Mouse (Mus musculus): ENCODE measurements around the gene Hnrnpa2b1. TPM values are rescaled to one million over a fixed set of nuclear protein-coding genes. Genes with fewer than 3 reads are reported as not detected.

Hnrnpa2b1 gene
- total RNA-seq, 2 experiments from 2014 or later = 510 to 554 TPM

DNA sequence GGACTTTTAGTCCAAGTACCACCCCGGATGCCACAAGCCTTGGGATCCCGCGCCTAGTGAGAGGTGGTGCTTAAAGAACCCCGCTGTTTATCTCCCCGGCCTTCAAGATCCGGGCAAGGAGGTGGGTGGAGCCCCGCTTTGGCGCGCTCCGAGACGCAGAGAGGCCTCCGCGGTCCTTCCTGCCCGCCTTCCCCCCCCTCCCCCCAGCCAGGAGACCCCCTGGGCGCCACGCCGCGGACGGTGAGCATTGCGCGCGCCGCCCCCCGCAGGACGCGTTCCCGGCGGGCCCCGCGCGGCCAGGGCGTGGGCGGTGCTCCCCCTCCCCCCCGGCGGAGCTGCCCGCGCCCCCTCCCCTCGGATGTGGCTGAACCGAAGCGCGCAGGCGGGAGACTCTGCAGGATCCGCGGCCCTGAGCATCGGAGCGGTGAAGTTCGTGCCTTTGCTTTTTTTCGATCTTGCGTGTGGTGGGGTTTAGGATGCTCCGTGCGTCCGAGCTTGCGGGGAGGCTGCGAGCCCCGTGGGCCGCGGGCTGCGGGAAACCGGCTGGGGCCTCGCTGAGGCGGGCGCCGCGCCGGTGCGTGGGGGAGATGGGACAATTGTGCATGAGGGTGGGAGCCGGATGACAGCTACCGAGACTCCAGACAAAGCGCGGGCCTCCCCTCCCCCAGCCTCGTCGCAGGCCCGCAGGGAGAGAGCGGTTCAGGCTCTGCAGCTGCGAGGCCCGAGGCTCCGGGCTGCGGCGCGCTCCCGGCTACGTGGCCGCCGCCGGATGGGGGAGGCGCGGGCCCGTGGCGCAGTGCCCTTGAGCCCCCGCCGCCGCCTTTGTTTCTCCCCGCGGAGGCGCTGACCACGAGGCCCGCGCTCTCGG lies 851 bp upstream of the Hnrnpa2b1 start, which contains the start of gene Cbx3:
Gene Cbx3 (plus strand): TSS at position 50 of the 868 bp plus-strand sequence.
- peak; percentile 77 to 82 for DNase-seq
- intact Hi-C loops (cut with DNase I) = no loop called here

DNA sequence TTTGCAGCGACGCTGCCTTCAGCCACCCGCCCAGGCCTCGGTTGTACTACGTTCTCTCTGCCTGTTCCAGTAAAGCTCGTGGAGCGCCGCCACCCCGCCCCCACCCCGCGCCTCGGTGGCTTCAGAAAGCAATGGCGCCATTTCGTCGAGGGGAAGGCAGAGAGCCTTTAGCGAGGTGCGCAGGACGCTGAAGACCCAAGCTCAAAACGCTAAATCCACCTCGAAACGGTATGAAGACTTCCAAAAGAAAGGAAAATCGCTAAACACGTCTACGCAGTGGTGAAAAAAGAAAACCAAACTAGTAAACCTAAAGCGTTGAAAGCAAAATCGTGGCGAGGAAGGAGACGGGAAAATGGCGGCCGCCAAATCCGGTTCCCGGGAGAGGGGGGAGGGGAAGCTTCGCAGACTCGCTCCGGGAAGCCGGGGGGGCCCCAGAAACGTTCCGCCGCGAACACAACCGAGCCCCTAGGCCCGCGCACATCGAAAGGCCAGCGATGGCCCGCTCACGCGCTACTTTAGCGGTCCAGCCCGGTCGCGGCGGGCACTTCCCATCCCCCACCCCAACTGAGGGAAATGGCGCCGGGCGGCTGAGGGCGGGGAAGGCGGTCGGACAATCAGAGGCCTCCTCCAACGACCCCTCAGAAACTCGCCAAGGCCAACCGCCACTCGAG lies 668 bp downstream of the Hnrnpa2b1 start:
- intact Hi-C loops (cut with DNase I) = loop anchor here (5.0 kb wide), 1 partner anchor 87 kb away; no protein-coding TSS in a partner anchor
- DNase-seq = peak; percentile 87 to 88

DNA sequence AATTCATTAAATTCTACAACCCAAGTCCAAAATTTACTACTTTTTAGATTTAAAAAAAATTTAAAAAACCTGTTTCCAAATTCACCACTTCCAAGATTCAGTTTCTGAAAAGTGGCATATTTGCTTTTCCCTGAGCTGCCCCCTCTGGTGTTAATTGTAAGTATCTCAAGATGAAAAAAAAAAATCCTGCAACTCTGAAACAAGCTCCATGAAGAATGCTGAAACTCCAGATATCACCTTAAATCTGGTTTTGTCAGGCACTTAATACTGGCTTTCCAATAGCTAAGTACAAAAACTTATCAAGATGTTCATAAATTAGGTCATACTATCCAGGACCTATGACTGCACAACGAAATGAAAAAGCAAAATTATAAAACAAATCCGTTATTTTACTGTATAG lies 2.0 kb downstream of the Hnrnpa2b1 start:
- intact Hi-C loops (cut with DNase I) = loop anchor here (5.0 kb wide), 1 partner anchor 85 kb away; no protein-coding TSS in a partner anchor
- DNase-seq = peak in 1 of 2 experiments; percentile 30

DNA sequence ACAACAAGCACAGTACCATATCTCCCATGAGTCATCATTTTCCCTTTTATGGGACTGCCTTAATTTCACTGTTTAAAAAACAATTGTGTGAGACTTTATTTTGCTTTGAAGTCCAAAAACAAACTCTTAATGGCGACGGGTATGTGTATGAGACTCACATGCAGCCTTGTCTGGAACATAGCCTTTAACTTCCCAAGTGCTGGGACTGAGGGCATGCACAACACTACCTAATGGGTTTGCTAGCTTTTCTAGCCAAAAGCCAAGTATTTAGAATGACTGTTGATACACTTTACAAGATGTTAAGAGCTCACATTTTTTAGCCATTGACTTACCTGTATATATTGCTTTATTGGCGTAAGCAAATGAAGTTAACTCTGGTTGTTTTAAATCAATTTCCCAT lies 9.3 kb downstream of the Hnrnpa2b1 start:
- intact Hi-C loops (cut with DNase I) = no loop called here
- no peak for DNase-seq

DNA sequence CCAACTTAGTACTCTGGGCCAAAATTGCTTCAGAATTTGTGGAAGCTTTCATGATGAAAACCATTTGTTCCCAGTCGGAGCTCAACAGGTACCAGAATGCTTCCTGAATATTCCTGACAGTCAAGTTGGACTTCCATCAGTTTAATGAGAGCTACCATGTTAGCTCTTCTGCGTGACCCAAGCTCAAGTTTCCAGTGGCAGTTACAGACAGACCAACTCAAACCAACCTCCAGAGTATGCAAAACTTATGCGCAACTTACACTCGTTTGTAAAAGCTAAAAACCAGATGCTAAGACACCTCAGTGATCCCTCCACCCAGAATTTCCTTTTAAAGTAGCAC lies 9.7 kb downstream of the Hnrnpa2b1 start:
- DNase-seq = no peak
- intact Hi-C loops (cut with DNase I) = no loop called here

DNA sequence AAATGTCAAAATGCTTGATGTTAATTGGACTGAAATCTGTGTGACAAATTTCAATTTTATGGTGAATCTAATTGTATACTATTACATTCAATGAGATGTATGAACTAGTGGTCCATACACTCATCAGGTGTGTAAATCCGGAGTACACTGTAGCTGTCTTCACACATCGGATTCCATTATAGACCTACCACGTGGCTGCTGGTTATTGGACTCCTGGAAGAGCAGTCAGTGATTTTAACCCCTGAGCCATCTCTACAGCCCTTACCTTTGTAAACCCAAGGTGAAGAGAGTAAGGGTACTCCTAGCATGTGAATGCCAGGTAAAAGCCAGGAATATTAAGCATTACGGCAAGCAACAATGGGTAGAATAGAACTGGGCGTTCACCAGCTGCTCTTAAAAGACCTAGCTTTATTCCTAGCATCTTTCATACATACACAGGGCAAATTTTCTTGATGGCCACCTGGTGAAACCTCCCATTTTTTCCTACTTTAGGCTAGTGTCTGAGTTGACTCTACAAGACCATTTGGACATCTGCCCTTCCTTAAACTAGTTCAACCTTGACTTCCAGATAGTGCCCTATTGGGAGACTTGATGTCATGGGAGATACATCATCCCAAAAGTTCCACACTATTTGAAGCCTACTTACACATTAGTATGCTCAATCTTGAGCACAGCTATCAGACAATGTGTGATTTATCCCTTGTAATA lies 10.2 kb downstream of the Hnrnpa2b1 start:
- intact Hi-C loops (cut with DNase I) = no loop called here

DNA sequence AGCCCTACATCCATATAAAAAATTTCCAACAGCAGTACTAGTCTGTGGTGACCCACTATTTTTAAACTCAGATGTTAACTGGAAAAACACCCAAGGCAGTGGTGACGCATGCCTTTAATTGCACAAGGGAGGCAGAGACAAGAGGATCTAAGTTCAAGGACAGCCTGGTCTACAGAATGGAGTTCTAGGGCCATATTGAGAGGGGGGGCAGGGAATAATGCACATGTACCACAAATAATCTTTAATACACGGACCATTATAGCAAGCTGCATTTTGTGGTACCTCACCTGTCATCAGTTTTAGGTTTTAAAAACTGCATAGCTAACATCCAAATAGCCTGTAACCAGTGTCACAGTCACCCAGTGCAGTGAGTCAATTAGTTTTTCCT lies 10.8 kb downstream of the Hnrnpa2b1 start:
- intact Hi-C loops (cut with DNase I) = no loop called here
- DNase-seq = peak in 1 of 2 experiments; percentile 23

More for the DNA sequence above, 10.2 kb downstream of the Hnrnpa2b1 start:
- DNase-seq = peak in 1 of 2 experiments; percentile 31

DNA sequence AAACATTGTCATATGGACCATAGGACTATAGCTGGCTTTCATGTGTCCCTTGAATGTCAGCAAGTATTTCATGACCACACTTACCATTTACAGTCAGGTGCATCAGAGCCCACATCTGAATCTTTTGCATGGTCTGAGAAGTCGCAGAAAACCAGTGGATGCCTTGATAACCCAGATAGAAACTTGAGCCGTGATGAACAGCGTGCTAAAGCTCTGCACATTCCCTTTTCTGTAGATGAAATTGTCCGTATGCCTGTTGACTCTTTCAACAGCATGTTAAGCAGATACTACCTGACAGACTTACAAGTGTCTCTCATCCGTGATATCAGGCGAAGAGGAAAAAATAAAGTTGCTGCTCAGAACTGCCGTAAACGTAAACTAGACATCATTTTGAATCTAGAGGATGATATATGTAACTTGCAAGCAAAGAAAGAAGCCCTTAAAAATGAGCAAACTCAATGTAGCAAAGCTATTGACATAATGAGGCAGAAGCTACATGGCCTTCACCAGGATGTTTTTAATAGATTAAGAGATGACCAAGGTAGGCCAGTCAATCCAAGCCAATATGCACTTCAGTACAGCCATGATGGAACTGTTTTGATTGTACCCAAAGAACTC lies 11.8 kb downstream of the Hnrnpa2b1 start:
- DNase-seq = no peak
- intact Hi-C loops (cut with DNase I) = no loop called here

DNA sequence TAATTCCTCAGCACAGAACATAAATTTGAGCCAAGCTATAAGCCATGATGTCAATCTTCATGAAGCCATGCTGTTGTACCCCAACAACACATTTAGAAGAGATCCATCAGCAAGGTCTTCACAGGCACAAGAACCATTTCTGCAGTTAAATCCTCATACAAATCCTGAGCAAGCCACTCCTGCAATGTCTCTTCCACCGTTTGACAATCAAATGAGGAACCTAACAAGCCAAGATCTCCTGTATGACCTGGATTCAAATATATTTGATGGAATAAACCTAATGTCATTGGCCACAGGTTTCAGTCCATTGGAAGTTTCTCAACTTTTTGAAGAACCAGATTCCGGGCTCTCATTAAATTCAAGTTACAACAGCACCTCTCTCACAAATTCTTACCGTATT lies 12.4 kb downstream of the Hnrnpa2b1 start:
- intact Hi-C loops (cut with DNase I) = no loop called here
- no peak for DNase-seq

DNA sequence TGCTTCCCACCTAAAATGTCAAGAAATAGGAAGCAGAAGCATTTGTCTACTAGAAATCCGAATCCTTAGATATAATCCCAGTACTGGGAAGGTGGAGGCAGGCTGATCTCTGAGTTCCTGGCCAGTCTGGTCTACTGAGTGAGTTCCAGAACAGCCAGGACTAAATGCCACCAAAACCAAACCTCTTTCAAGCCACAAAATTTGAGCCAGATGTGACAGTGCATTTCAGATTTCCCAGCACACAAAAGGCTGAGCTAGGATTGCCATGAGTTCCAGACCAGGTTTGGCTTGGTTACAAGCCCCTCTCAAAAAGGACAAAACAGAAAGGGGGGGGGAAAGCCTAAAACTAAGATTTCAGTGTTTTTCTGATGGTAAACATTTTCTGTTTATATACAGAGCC lies 13.5 kb downstream of the Hnrnpa2b1 start:
- intact Hi-C loops (cut with DNase I) = no loop called here
- DNase-seq = no peak

DNA sequence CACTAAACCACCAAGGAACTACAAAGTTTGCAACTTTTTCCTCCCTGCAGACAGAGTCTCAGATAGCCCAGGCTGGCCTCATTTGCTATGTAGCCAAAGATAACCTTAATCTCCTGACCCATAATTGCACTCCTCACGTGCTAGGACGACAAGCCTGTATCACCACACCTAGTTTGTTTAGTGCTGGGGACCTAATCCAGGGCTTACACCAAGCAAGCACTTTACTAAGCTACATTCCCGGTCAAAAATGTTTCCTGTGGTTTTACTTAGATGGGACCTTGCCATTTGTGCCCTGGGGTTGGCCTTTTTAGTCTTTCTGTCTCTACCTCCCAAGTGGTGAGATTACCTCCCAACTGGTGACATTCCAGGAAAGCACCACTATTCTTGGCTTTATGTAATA lies 14.7 kb downstream of the Hnrnpa2b1 start:
- DNase-seq = no peak

DNA sequence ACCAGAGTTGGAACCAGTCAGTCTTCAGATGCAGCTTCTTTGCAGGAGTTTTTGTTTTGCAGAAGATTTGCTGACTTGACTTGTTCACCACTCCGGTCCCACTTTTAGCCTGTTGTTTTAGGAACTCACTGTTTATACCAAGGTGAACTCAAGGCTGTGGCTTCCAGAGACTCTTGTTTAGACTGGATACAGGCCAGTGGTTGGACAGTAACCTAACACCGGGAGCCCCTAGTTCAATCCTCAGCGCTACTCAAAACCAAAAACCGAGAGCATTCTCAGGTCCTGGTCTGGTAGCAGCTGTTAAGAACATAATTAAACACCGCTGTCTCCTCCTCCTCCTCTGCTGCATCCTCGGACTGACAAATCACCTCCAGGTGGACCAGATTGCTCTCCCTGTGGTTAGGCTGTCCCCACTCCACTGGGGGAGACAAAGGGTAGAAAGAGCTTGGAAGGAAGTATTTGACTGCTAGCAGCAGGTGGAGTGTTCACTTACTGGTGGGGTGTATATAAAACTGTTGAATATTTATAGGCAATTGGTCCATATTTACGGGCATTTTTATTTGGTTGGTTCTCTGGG lies 16.7 kb downstream of the Hnrnpa2b1 start:
- DNase-seq = no peak
- intact Hi-C loops (cut with DNase I) = no loop called here

More for the DNA sequence above, 14.7 kb downstream of the Hnrnpa2b1 start:
- intact Hi-C loops (cut with DNase I) = no loop called here

DNA sequence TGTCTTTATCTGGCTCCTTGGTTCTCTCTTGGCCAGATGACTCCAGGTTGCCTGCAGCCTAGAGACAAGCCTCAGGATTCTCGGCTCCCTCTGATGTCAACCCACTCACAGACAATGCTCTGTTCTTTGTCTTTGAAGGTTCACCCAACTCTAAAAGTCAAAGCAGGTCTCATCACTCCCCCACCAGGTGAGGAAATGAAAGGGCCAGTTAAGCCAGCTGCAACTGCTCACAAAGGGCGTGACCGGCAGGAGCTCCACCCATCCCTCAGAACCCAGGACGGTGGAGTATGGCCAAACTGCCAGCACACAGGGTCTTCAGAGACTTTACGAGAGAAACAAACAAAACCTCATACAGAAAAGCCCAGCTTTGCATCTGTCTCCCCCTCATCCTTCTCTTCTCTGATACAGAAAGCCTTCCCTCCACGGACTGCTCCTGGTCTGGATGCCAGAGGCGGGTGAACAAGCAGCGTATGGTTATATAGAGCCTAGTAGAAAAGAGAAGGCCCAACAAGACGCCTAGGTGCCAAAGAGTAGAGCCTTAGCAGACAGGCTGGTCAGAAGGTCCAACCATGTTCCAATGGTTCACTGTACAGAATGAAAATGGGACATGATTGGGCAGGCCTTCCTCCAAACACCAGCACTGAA lies 27.4 kb downstream of the Hnrnpa2b1 start:
- intact Hi-C loops (cut with DNase I) = no loop called here

DNA sequence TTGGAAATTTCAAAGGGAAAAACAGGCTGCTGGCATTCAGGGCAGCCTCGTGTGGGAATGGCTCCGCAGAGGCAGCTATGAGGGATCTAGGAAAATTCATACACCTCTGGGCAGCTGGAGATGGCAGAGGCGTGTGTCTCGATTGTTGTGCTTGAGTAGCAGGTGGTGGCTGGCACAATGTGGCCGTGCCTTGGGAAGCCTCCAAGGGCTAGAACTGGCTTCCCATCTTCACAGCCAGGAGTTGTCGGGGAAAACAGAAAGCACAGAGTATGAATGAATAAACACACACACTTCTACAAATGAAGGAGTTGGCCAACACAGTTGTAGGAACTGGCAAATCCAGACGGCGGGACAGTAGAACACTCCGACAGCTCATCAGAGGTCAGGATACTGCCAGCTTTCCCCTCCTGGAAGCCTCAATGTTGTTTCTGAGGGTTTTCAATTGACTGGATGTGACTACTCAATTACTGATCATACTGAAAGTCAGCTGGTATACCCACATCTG lies 30.8 kb downstream of the Hnrnpa2b1 start:
- peak in 1 of 2 experiments; percentile 27 for DNase-seq
- intact Hi-C loops (cut with DNase I) = no loop called here

More for the DNA sequence above, 27.4 kb downstream of the Hnrnpa2b1 start:
- no peak for DNase-seq

DNA sequence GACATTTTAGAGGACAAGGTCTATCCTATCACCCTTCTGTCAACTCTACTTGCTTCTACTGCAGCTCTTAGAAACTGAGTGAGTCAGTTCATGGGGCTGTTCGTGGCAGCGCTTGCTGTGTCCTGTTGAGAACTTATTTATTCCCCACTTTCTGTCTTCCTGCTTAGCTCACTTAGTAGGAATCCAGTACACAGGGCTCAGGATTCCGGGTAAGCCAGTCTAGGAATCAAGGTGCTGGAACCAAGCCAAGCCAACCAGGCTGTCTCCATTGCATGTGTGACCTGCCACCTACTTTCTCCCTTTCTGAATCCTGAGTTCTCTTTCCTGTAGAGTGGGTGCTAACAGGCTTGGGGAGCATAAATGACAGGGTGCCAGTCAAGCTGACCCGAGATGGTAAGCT lies 32.0 kb downstream of the Hnrnpa2b1 start:
- intact Hi-C loops (cut with DNase I) = no loop called here
- DNase-seq = peak; percentile 50 to 66

DNA sequence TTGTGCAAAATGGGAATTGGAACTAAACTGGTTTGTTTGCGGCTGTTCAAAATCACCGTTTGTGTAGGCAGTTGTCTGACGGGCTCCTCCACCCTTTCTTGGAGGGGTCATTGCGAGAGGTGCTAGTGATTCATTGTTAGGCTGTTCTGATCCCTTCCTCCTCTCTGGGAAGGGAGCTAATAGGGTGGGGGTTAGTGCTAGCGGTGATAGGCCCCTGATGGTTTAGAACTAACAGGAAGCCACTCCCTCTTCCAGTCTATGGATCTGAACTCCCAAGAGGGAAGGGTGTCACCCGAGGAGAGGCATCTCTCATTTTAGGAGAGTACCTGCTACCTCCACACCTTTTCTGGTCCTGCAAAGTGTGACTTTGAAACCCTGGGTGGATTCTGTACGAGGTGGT lies 35.4 kb downstream of the Hnrnpa2b1 start:
- intact Hi-C loops (cut with DNase I) = no loop called here
- no peak for DNase-seq

DNA sequence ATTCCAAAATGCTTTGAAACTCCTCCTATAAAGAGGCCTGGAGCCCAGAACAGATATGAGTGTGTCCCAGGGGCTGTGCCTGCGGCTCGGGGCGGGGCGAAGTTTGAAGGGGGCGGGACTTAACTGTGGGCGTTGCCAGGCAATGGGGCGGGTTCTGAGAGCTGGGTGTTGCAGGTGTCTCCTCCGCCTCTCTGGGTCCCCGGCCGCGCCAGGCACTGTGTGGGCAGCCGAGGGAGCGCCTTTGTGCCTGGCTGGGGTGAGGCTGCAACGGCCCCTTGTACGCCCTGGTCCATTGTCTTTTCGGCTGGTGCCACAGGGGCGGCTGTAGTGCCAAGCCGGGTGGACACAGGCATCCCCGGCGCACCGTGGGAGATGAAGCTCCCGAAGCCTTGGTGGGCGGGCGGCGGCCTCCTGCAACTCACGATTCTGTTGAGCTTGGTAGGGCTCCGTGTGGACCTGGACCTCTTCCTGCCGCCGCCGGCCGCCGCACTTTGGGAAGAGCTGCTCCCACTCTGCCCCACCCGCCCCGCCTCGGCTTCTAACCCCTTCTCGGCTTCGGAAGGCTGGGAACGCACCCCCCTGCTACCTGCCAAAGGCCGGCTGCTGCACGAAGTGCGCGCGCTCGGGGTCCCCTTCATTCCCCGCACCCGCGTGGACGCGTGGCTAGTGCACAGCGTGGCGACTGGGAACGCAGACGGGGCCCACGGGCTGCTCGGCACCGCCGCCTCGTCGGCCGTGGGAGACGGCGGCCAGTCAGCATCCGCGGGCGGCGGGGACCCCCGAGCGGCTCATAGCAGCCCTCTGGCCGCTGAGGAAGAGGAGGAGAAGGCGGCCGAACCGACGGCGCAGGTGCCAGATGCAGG lies 36.9 kb downstream of the Hnrnpa2b1 start, which contains the start of gene Nfe2l3:
Gene Nfe2l3 (plus strand): TSS at position 136 of the 863 bp plus-strand sequence.
- DNase-seq = peak; percentile 61 to 62
- intact Hi-C loops (cut with DNase I) = no loop called here

DNA sequence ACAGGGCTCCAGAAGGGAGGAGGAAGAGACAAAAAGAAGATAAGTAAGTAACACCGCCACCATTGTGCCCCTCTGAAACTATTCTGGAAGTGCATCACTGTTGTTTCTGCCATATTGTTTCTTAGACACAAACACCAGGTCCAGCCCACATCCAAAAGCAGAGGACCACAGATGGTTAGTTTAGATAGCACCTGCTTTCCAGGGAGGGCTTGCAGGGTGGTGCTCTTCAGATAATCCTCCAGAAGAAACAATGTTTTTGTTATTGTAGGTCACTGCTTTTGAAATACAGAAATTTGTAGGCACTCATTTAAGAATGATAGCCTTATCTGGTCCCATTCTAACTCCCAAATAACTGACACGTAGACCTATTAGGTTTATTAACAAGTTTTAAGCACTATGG lies 45.2 kb downstream of the Hnrnpa2b1 start:
- intact Hi-C loops (cut with DNase I) = no loop called here

More for the DNA sequence above, 45.2 kb downstream of the Hnrnpa2b1 start:
- DNase-seq = no peak
